Mouse (Mus musculus) hindbrain, embryonic 13.5 days (tissue): Measurements from ENCODE around the gene Rps6ka5. TPM values are rescaled to one million over a fixed set of nuclear protein-coding genes. Genes with fewer than 3 reads are reported as not detected.

Source experiments
- ATAC-seq: fragments of 200-750 bp; cut with Nextera tagmentation; 2 replicates; pipeline ENCODE4 v1.8.0; 2017; ENCODE audit warnings: moderate TSS enrichment; ENCODE audit not compliant: low FRiP score
- H3K27ac ChIP-seq: fragments of 300-500 bp; sonication (generic); 2 replicates; pipeline ENCODE4 v1.5.1; 2015; ENCODE audit warnings: inconsistent platforms, mild to moderate bottlenecking, moderate library complexity
- H3K27me3 ChIP-seq: fragments of 300-500 bp; sonication (generic); 2 replicates; pipeline ENCODE4 v1.6.1; 2015; ENCODE audit warnings: mild to moderate bottlenecking, inconsistent platforms
- H3K36me3 ChIP-seq: fragments of 300-500 bp; sonication (generic); 2 replicates; pipeline ENCODE4 v1.6.1; 2015; ENCODE audit warnings: mild to moderate bottlenecking, inconsistent platforms
- H3K4me1 ChIP-seq: fragments of 300-500 bp; sonication (generic); replicated peaks from 2 replicates; pipeline ENCODE4 v1.6.1; 2015; ENCODE audit warnings: inconsistent platforms
- H3K4me2 ChIP-seq: fragments of 300-500 bp; sonication (generic); 2 replicates; pipeline ENCODE4 v1.6.1; 2015; ENCODE audit warnings: inconsistent platforms, mild to moderate bottlenecking, moderate library complexity
- H3K4me3 ChIP-seq: fragments of 300-500 bp; sonication (generic); 2 replicates; pipeline ENCODE4 v1.5.1; 2015; ENCODE audit warnings: mild to moderate bottlenecking, inconsistent platforms
- H3K9ac ChIP-seq: fragments of 300-500 bp; sonication (generic); 2 replicates; pipeline ENCODE4 v1.6.1; 2015; ENCODE audit warnings: mild to moderate bottlenecking, inconsistent platforms
- H3K9me3 ChIP-seq: fragments of 300-500 bp; sonication (generic); 2 replicates; pipeline ENCODE4 v1.6.1; 2016; ENCODE audit warnings: inconsistent platforms
- WGBS: fragments of 180-500 bp; shearing (Covaris S2); methylation state at CpG from one replicate; pipeline ENCODE4 v1.1.7; 2015; 5-methylcytosine and 5-hydroxymethylcytosine counted together
- polyA plus RNA-seq: library from polyadenylated mRNA; unstranded; fragments of >200 nt; fragmentation: Nextera tagmentation; extraction: Ambion mirVana; gene quantifications from 2 replicates; pipeline ENCODE4 v1.2.1, GENCODE M21; 2015

Rps6ka5 gene
- polyA plus RNA-seq, 1 experiment from 2014 or later, result 5.3 TPM

DNA sequence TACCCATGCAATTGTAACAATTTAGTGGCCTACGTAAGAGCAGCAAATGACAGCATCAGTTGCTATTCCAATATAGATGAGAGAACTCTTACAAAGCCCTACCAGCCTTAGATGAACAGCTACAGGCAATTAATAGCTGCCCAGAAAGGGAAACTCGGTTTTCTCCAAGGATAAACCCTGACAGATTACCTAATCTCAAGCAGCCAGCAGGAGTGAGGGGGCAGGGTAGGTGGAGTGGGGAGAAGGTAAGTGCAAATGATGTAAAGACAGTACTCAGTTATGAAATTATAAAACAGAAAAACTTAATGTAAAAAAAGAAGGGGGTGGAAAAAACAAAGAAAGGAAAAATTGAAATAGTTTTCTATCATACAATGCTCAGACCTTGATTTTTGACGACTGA lies 159.2 kb downstream of the Rps6ka5 start:
- H3K9me3 ChIP-seq, result no peaks in the 10 kb centered on the region
- peaks cover 13% of the 10 kb centered on the region; the same call in 1 of the 2 replicates for H3K36me3 ChIP-seq
- H3K4me2 ChIP-seq, result no peak overlapping the region
- no peaks in the 10 kb centered on the region for H3K27me3 ChIP-seq
- no peak overlapping the region for H3K4me3 ChIP-seq
- H3K27ac ChIP-seq, result no peak overlapping the region
- 86% methylated on average over 3 of the region's 3 CpGs for WGBS
- no peaks in the 10 kb centered on the region for H3K4me1 ChIP-seq
- ATAC-seq, result no peak
- no peak overlapping the region for H3K9ac ChIP-seq

DNA sequence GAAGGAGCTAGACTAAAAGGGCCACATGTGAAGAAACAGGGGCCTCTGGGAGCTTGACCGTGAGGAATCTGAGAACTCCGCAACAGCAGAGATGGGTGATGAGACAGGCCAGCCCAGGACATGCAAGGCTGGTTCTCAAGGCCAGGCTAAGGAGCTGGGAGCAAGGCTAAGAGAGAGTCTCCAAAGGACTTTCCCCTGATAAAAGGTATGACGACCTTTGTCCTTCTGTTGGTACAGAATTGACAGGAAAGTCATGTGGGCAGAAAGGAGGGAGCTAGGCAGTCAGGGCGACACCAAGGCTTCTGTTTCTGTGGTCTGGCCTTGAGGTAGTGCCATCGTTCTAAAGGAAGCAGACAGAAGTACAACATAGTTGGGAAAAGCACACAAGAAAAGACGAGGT lies 173.1 kb downstream of the Rps6ka5 start:
- Histone ChIP-seq H3K4me1 (no peaks in the 10 kb centered on the region), H3K27me3 (no peaks in the 10 kb centered on the region), H3K9ac (no peak overlapping the region), H3K27ac (no peak overlapping the region), H3K4me3 (no peak overlapping the region), H3K9me3 (no peaks in the 10 kb centered on the region), H3K36me3 (peaks cover 15% of the 10 kb centered on the region), H3K4me2 (no peak overlapping the region)
- 86% methylated on average over 6 of the region's 6 CpGs for WGBS
- ATAC-seq, result no peak

DNA sequence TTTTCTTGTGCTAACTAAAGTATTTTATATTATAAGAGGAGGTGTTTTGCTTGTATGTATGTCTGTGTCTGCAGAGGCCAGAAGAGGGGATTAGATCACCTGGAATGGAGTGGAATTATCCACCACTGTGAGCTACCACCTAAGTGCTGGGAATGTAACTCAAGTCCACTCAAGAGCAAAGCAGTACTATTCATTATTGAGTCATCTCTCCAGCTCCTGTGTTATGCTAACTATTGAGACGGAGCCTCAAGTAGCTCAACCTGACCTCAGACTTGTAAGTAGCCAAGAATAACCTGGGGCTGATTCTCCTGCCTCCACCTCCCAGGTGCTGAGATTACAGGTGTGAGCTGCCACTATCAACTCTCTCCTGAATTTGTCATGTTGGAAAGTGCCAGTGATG lies 174.8 kb downstream of the Rps6ka5 start:
- 85% methylated on average over 1 of the region's 1 CpGs for WGBS

DNA sequence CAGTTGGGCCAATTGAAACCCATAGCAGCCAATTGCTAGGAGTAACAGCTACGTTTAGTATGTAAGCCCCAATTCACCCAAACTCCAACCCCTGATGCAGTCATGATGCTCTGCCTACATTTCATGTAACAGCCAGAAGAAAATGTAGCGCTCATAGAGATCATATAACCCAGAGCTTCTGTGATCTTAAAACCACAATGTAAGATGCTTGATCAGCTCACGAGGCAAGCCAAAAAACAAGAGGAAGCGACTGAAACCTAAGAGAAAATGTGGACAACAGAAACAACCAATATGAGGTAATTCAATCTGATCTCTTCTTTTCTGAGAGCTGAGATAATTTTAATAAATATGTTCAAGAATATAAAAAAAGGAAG lies 182.6 kb downstream of the Rps6ka5 start:
- H3K9ac ChIP-seq, result no peak overlapping the region
- H3K4me3 ChIP-seq, result no peak overlapping the region
- H3K27ac ChIP-seq, result no peak overlapping the region
- no peak overlapping the region for H3K4me2 ChIP-seq
- 93% methylated on average over 4 of the region's 4 CpGs for WGBS
- no peak for ATAC-seq
- no peaks in the 10 kb centered on the region for H3K36me3 ChIP-seq
- H3K9me3 ChIP-seq, result no peaks in the 10 kb centered on the region
- H3K27me3 ChIP-seq, result no peaks in the 10 kb centered on the region
- no peaks in the 10 kb centered on the region for H3K4me1 ChIP-seq

More for the DNA sequence above, 174.8 kb downstream of the Rps6ka5 start:
- no peak for ATAC-seq
- H3K36me3 ChIP-seq, result peaks cover 15% of the 10 kb centered on the region
- H3K4me1 ChIP-seq, result no peaks in the 10 kb centered on the region
- H3K4me2 ChIP-seq, result no peak overlapping the region
- no peaks in the 10 kb centered on the region for H3K9me3 ChIP-seq
- H3K4me3 ChIP-seq, result no peak overlapping the region
- no peak overlapping the region for H3K9ac ChIP-seq
- no peak overlapping the region for H3K27ac ChIP-seq
- no peaks in the 10 kb centered on the region for H3K27me3 ChIP-seq

DNA sequence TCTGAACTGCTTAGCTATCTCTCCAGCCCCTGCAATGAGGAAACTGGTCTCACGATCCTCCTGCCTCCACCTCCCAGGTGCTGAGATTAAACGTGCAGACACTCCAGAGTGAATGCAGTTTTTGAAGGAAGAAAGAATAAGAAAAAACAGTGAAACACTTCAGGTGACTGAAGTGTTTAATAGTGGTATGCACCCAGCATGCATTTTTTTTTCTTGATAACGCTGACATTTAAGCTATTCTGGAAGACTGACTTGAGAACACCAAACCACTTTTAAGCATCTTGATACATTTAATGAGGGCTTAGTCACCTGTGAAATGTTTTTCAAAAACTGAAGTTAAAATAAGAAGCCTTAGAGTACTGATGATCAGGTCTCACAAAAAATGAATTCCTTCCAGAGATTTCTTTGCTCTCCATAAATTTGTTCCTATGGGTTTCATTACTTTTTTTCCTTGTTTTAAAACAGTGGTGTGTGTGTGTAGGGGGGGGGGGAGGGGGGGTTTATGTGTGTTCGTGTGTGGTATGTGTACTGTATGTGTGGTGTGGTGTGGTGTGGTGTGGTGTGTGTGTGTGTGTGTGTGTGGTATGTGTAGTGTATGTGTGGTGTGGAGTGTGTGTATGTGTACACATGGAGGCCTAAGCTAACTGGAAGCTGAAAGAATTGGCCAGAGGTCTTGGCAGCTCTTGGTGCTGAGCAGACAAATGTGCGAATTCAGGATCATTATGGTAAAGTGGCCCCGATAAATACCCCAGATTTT lies 183.2 kb downstream of the Rps6ka5 start:
- WGBS, result 87% methylated on average over 6 of the region's 6 CpGs
- Histone ChIP-seq H3K9ac (no peak overlapping the region), H3K4me1 (no peaks in the 10 kb centered on the region), H3K4me3 (no peak overlapping the region), H3K27me3 (no peaks in the 10 kb centered on the region), H3K27ac (no peak overlapping the region), H3K36me3 (no peaks in the 10 kb centered on the region), H3K4me2 (no peak overlapping the region), H3K9me3 (no peaks in the 10 kb centered on the region)
- no peak for ATAC-seq

GRCm38 (mm10) chr12:100542494-100542893 lies 184.3 kb downstream of the Rps6ka5 start:
- Histone ChIP-seq H3K27ac (no peak overlapping the region), H3K9me3 (no peaks in the 10 kb centered on the region), H3K4me2 (no peak overlapping the region), H3K9ac (no peak overlapping the region), H3K4me1 (no peaks in the 10 kb centered on the region), H3K36me3 (no peaks in the 10 kb centered on the region), H3K27me3 (no peaks in the 10 kb centered on the region), H3K4me3 (no peak overlapping the region)
- WGBS, result 94% methylated on average over 6 of the region's 6 CpGs
- no peak for ATAC-seq

DNA sequence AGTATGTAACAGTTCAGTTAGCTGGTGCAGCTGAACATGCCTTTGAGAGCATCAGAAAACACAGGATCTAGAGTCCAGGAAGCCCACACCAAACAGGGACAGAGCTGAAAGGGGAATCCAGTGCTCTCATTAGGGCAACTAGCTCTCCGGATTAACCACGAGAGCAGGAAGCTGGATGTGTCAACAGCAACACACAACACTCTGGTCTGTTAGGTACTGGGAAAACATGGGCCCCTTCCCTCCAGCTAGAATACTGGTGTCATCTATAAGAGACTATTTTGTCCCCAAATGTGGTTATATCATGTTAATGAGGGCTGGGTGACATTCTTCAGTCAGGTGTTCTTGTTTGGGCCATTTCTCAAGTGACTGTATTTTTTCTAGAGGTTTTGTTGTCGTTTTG lies 184.7 kb downstream of the Rps6ka5 start:
- Histone ChIP-seq H3K4me3 (no peak overlapping the region), H3K4me2 (no peak overlapping the region), H3K27ac (no peak overlapping the region), H3K9me3 (no peaks in the 10 kb centered on the region), H3K9ac (no peak overlapping the region), H3K27me3 (no peaks in the 10 kb centered on the region), H3K36me3 (no peaks in the 10 kb centered on the region), H3K4me1 (no peaks in the 10 kb centered on the region)
- ATAC-seq, result no peak
- 55% methylated on average over 3 of the region's 3 CpGs for WGBS

- Histone ChIP-seq H3K4me3 (no peak overlapping the region), H3K27me3 (no peaks in the 10 kb centered on the region), H3K4me2 (no peak overlapping the region), H3K36me3 (no peaks in the 10 kb centered on the region), H3K9ac (no peak overlapping the region), H3K4me1 (0 out of 2 replicates have a peak, but pooled peaks cover 3% of the 10 kb centered on the region), H3K27ac (no peak overlapping the region), H3K9me3 (no peaks in the 10 kb centered on the region)
- ATAC-seq, result no peak
- WGBS, result 71% methylated on average over 9 of the region's 9 CpGs
These were observed 187.5 kb downstream of the Rps6ka5 start for GRCm38 (mm10) chr12:100539158-100539714.

- Histone ChIP-seq H3K9me3 (no peaks in the 10 kb centered on the region), H3K4me2 (no peak overlapping the region), H3K4me1 (0 out of 2 replicates have a peak, but pooled peaks cover 8% of the 10 kb centered on the region), H3K27me3 (no peaks in the 10 kb centered on the region), H3K27ac (no peak overlapping the region), H3K4me3 (no peak overlapping the region), H3K9ac (no peak overlapping the region), H3K36me3 (no peaks in the 10 kb centered on the region)
- 63% methylated on average over 7 of the region's 7 CpGs for WGBS
- no peak for ATAC-seq
These were observed 188.2 kb downstream of the Rps6ka5 start for GRCm38 (mm10) chr12:100538445-100539157.

GRCm38 (mm10) chr12:100537091-100537490 lies 189.7 kb downstream of the Rps6ka5 start:
- ATAC-seq, result no peak
- no peaks in the 10 kb centered on the region for H3K9me3 ChIP-seq
- H3K4me2 ChIP-seq, result no peak overlapping the region
- H3K4me1 ChIP-seq, result 0 out of 2 replicates have a peak, but pooled peaks cover 8% of the 10 kb centered on the region
- 91% methylated on average over 11 of the region's 11 CpGs for WGBS
- no peak overlapping the region for H3K4me3 ChIP-seq
- H3K27me3 ChIP-seq, result no peaks in the 10 kb centered on the region
- no peak overlapping the region for H3K9ac ChIP-seq
- no peak overlapping the region for H3K27ac ChIP-seq
- no peaks in the 10 kb centered on the region for H3K36me3 ChIP-seq

GRCm38 (mm10) chr12:100535028-100535427 lies 191.8 kb downstream of the Rps6ka5 start:
- no peak overlapping the region for H3K27ac ChIP-seq
- no peaks in the 10 kb centered on the region for H3K36me3 ChIP-seq
- H3K4me2 ChIP-seq, result no peak overlapping the region
- no peaks in the 10 kb centered on the region for H3K9me3 ChIP-seq
- H3K9ac ChIP-seq, result no peak overlapping the region
- no peak overlapping the region for H3K4me3 ChIP-seq
- H3K4me1 ChIP-seq, result 0 out of 2 replicates have a peak, but pooled peaks cover 8% of the 10 kb centered on the region
- no peaks in the 10 kb centered on the region for H3K27me3 ChIP-seq
- WGBS, result 51% methylated on average over 12 of the region's 12 CpGs
- no peak for ATAC-seq

GRCm38 (mm10) chr12:100534028-100534427 lies 192.8 kb downstream of the Rps6ka5 start:
- no peak overlapping the region for H3K4me3 ChIP-seq
- no peaks in the 10 kb centered on the region for H3K9me3 ChIP-seq
- no peak overlapping the region for H3K9ac ChIP-seq
- H3K36me3 ChIP-seq, result no peaks in the 10 kb centered on the region
- H3K4me1 ChIP-seq, result peaks cover 15% of the 10 kb centered on the region
- 32% methylated on average over 3 of the region's 3 CpGs for WGBS
- ATAC-seq, result no peak
- H3K4me2 ChIP-seq, result no peak overlapping the region
- no peak overlapping the region for H3K27ac ChIP-seq
- no peaks in the 10 kb centered on the region for H3K27me3 ChIP-seq
